Mouse (Mus musculus) ES-Bruce4 (cell line): Measurements from ENCODE around the gene Clint1.

Source experiments
- CTCF ChIP-seq: IDR thresholded peaks from one replicate; pipeline ENCODE4 v1.8.1; 2011; ENCODE audit warnings: low read depth, low read length
- POLR2A ChIP-seq: IDR thresholded peaks from one replicate; pipeline ENCODE4 v1.8.1; 2011; ENCODE audit warnings: low read length; ENCODE audit not compliant: insufficient read depth

DNA sequence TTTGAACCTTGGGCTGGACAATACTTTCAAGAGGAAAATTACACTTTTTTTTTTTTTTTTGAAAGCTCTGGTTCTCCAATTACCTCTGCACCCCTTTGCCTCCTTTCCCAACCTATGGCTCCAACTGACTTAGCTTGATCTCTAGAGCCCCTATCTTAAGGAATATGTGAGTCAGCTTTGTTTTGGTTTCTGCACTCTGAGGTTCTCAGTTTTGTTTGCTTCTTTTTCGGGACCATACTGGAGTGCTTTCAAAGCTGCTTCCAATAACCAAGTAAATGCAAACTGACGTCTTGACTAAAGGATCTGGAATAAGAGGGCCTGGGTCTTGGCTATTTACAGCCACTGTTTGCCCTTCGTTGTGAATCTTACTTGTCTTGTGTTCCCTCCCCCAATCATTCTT is 1.5 kb upstream of the Clint1 start:
- TF ChIP-seq CTCF = no peak
- TF ChIP-seq POLR2A = no peak
